In the genomic region with DNA sequence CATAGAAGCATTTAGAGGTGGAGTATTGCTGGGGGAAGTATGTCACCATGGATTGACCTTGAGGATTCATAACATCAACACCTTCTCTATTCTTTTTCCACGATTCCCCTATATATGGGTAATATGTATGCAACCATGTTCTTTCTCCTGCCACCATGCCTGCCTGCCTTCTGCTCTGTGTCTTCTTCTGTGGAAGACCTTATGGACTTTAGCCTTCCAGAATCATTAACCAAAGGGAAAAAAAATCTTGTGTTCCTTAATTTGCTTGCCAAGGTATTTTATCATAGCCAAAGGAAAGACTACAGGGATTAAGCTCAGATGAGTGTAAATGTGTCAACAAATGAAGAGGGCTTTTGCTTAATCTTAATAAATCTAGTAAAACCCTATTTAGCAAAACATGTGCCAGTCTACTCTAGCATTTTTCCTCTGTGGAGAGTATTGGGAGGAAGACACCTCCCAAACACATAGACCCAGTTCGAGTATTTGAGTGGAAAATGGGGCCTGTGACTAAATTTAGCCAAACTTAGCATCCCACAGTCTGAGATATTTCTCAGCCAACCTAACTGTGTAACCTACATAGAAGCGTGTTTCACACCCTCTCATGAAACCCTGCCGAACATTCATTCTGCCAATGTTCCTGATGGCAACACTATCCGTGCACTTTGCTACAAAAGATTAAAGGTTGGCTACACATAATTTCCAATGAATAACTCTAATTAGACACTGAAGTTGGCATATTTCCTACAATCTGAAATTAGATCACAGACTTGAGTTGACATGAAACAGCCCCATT, we compare ENCODE assay signal across 22 mouse cellular contexts.
A peak's percentile ranks its signal among the peaks of the same experiment; 100 is the strongest.
DNase-seq lines count a peak whose midpoint lies in the region; ATAC-seq and TF ChIP-seq lines count a peak whose summit lies in the region.
"Had no signal": no experiment of that assay in that cellular context is flagged by ENCODE, and none has a peak within 500 bp of the region (broad histone marks: within the 10 kb centered on the region; RNA-seq: fewer than 3 reads in every experiment).

No protein-coding gene starts in this region.

- WGBS in forebrain, embryonic 14.5 days, result 75% methylated on average over 5 of the region's 5 CpGs
- 86% methylated on average over 5 of the region's 5 CpGs for WGBS in forebrain, embryonic 10.5 days
- WGBS in forebrain, postnatal 0 days, result 54% methylated on average over 5 of the region's 5 CpGs

- no peaks in the 10 kb centered on the region for H3K36me3 ChIP-seq in forebrain, embryonic 14.5 days (ENCODE audit: control insufficient read depth, insufficient read depth, low read length)
- H3K36me3 ChIP-seq in forebrain, embryonic 10.5 days (replicated peaks), result no peaks in the 10 kb centered on the region
- no peaks in the 10 kb centered on the region for H3K36me3 ChIP-seq in forebrain, postnatal 0 days (ENCODE audit: insufficient read depth)
- H3K36me3 ChIP-seq: embryonic facial prominence, embryonic 13.5 days; hindbrain, embryonic 12.5 days; limb, embryonic 12.5 days; liver, embryonic 12.5 days; midbrain, embryonic 13.5 days had no signal

- H3K9me3 ChIP-seq in forebrain, embryonic 14.5 days (replicated peaks; ENCODE audit: control insufficient read depth, low read length), result no peaks in the 10 kb centered on the region
- H3K9me3 ChIP-seq in forebrain, embryonic 10.5 days, result no peaks in the 10 kb centered on the region
- H3K9me3 ChIP-seq in forebrain, postnatal 0 days (ENCODE audit: low read length), result no peaks in the 10 kb centered on the region
- H3K9me3 ChIP-seq: embryonic facial prominence, embryonic 13.5 days; hindbrain, embryonic 12.5 days; limb, embryonic 12.5 days; liver, embryonic 12.5 days; midbrain, embryonic 13.5 days had no signal

- H3K4me2 ChIP-seq in forebrain, embryonic 14.5 days (ENCODE audit: low read length), result no peak overlapping the region
- no peak overlapping the region for H3K4me2 ChIP-seq in forebrain, postnatal 0 days (ENCODE audit: low read depth)
- H3K4me2 ChIP-seq: embryonic facial prominence, embryonic 13.5 days; hindbrain, embryonic 12.5 days; limb, embryonic 12.5 days; liver, embryonic 12.5 days; midbrain, embryonic 13.5 days had no signal

- H3K27ac ChIP-seq in forebrain, embryonic 14.5 days (ENCODE audit: low read depth, low read length), result no peak overlapping the region
- H3K27ac ChIP-seq in forebrain, embryonic 10.5 days, result no peak overlapping the region
- H3K27ac ChIP-seq in forebrain, postnatal 0 days (ENCODE audit: low read depth, low read length), result no peak overlapping the region
- H3K27ac ChIP-seq: embryonic facial prominence, embryonic 13.5 days; hindbrain, embryonic 12.5 days; limb, embryonic 12.5 days; liver, embryonic 12.5 days; midbrain, embryonic 13.5 days; stomach, postnatal 0 days had no signal

- no peaks in the 10 kb centered on the region for H3K4me1 ChIP-seq in forebrain, embryonic 14.5 days (ENCODE audit: control insufficient read depth, insufficient read depth, low read length)
- H3K4me1 ChIP-seq in forebrain, embryonic 10.5 days, result no peaks in the 10 kb centered on the region
- no peaks in the 10 kb centered on the region for H3K4me1 ChIP-seq in forebrain, postnatal 0 days (ENCODE audit: insufficient read depth)
- H3K4me1 ChIP-seq: embryonic facial prominence, embryonic 13.5 days; hindbrain, embryonic 12.5 days; limb, embryonic 12.5 days; liver, embryonic 12.5 days; midbrain, embryonic 13.5 days had no signal

- H3K27me3 ChIP-seq in forebrain, embryonic 14.5 days (replicated peaks; ENCODE audit: control insufficient read depth, insufficient read depth, low read length), result no peaks in the 10 kb centered on the region
- no peaks in the 10 kb centered on the region for H3K27me3 ChIP-seq in forebrain, embryonic 10.5 days (ENCODE audit: poor library complexity, severe bottlenecking)
- no peaks in the 10 kb centered on the region for H3K27me3 ChIP-seq in forebrain, postnatal 0 days (ENCODE audit: insufficient read depth, low read length)
- H3K27me3 ChIP-seq: embryonic facial prominence, embryonic 13.5 days; hindbrain, embryonic 12.5 days; limb, embryonic 12.5 days; liver, embryonic 12.5 days; midbrain, embryonic 13.5 days had no signal

- ATAC-seq in forebrain, embryonic 14.5 days, result no peak
- ATAC-seq in forebrain, postnatal 0 days, result peak; percentile 53; the same call in 1 of the 2 replicates
- ATAC-seq: CD4-positive, CD25-positive, alpha-beta regulatory T cell, adult 4 months; intestine, postnatal 0 days; liver, embryonic 12.5 days; midbrain, embryonic 13.5 days had no signal

- H3K9ac ChIP-seq in forebrain, embryonic 14.5 days (ENCODE audit: low read length), result no peak overlapping the region
- H3K9ac ChIP-seq in forebrain, postnatal 0 days, result no peak overlapping the region
- H3K9ac ChIP-seq: embryonic facial prominence, embryonic 13.5 days; hindbrain, embryonic 12.5 days; limb, embryonic 12.5 days; liver, embryonic 12.5 days; midbrain, embryonic 13.5 days had no signal

- no peak for TF ChIP-seq CTCF in forebrain, postnatal 0 days (IDR thresholded peaks at IDR 0.05; ENCODE audit: low read depth)

- peak; percentile 38 for DNase-seq in forebrain, embryonic 14.5 days (ENCODE audit: low spot score)
- DNase-seq in forebrain, embryonic 10.5 days (ENCODE audit: extremely low spot score, low spot score), result no peak
- DNase-seq in kidney, adult 8-10 months, result peak; percentile 23 to 58
- DNase-seq in kidney, postnatal 4 days, result no peak
- peak; percentile 32 for DNase-seq in Muller cell, postnatal 12 days (ENCODE audit: inconsistent ontology term)
- peak; percentile 12 for DNase-seq in forebrain, postnatal 0 days
- no peak for DNase-seq in gastrocnemius, adult 8-10 months (ENCODE audit: low spot score in 2 of 2)
- DNase-seq: adrenal gland, postnatal 25 days; cerebellum, adult 11-12 months; cerebellum, postnatal 25 days; gastrocnemius, postnatal 36 days; lung, adult 18-20 months; lung, postnatal 10 days had no signal

- no peak overlapping the region for H3K4me3 ChIP-seq in forebrain, embryonic 14.5 days (ENCODE audit: low read depth, low read length)
- H3K4me3 ChIP-seq in forebrain, embryonic 10.5 days, result no peak overlapping the region
- H3K4me3 ChIP-seq in forebrain, postnatal 0 days (ENCODE audit: low read depth, low read length), result no peak overlapping the region
- H3K4me3 ChIP-seq: embryonic facial prominence, embryonic 13.5 days; erythroblast, embryonic 14.5 days; hindbrain, embryonic 12.5 days; limb, embryonic 12.5 days; liver, embryonic 12.5 days; midbrain, embryonic 13.5 days had no signal

Comparison
In these comparisons a context has a peak if more than half of its experiments do, and no peak if none do; other contexts are left out.
1. DNase-seq: peak in forebrain, embryonic 14.5 days (single experiment), kidney, adult 8-10 months (2 of 2), Muller cell, postnatal 12 days (single experiment) and forebrain, postnatal 0 days (single experiment); none in forebrain, embryonic 10.5 days (single experiment), kidney, postnatal 4 days (0 of 2) and gastrocnemius, adult 8-10 months (0 of 2).